Mouse (Mus musculus) neural tube, embryonic 15.5 days (tissue): ENCODE results near the gene Clca1. TPM values are rescaled to one million over a fixed set of nuclear protein-coding genes. Genes with fewer than 3 reads are reported as not detected.
"Not testable (repeated sequence)": the region's sequence is repeated elsewhere in the genome, so short reads cannot be mapped to it uniquely, and the experiment has no call there.

Experiments
- ATAC-seq: fragments of 200-750 bp; cut with Nextera tagmentation; 2 replicates; pipeline ENCODE4 v1.8.0; 2017; ENCODE audit warnings: mild to moderate bottlenecking, moderate TSS enrichment, moderate library complexity; ENCODE audit not compliant: low FRiP score
- H3K27ac ChIP-seq: fragments of 300-500 bp; sonication (generic); replicated peaks from 2 replicates; pipeline ENCODE4 v1.5.1; 2015; ENCODE audit warnings: mild to moderate bottlenecking, inconsistent platforms
- H3K27me3 ChIP-seq: fragments of 300-500 bp; sonication (generic); replicated peaks from 2 replicates; pipeline ENCODE4 v1.6.1; 2015; ENCODE audit warnings: inconsistent platforms
- H3K36me3 ChIP-seq: fragments of 300-500 bp; sonication (generic); 2 replicates; pipeline ENCODE4 v1.6.1; 2015; ENCODE audit warnings: inconsistent platforms
- H3K4me1 ChIP-seq: fragments of 300-500 bp; sonication (generic); 2 replicates; pipeline ENCODE4 v1.6.1; 2015; ENCODE audit warnings: inconsistent platforms
- H3K4me2 ChIP-seq: fragments of 300-500 bp; sonication (generic); 2 replicates; pipeline ENCODE4 v1.6.1; 2015; ENCODE audit warnings: inconsistent platforms, mild to moderate bottlenecking, moderate library complexity
- H3K4me3 ChIP-seq: fragments of 300-500 bp; sonication (generic); replicated peaks from 2 replicates; pipeline ENCODE4 v1.5.1; 2015; ENCODE audit warnings: mild to moderate bottlenecking, inconsistent platforms
- H3K9ac ChIP-seq: fragments of 300-500 bp; sonication (generic); replicated peaks from 2 replicates; pipeline ENCODE4 v1.6.1; 2015; ENCODE audit warnings: mild to moderate bottlenecking, inconsistent platforms
- H3K9me3 ChIP-seq: fragments of 300-500 bp; sonication (generic); replicated peaks from 2 replicates; pipeline ENCODE4 v1.6.1; 2016; ENCODE audit warnings: inconsistent platforms
- WGBS: fragments of 180-500 bp; shearing (Covaris S2); methylation state at CpG from one replicate; pipeline ENCODE4 v1.1.7; 2015; ENCODE audit warnings: mixed read lengths; 5-methylcytosine and 5-hydroxymethylcytosine counted together
- polyA plus RNA-seq: library from polyadenylated mRNA; unstranded; fragments of >200 nt; fragmentation: Nextera tagmentation; extraction: Ambion mirVana; gene quantifications from 2 replicates; pipeline ENCODE4 v1.2.1, GENCODE M21; 2015

Clca1 gene
- 0.47 TPM in 1 of 2 replicates, not detected in the other for polyA plus RNA-seq

- H3K27me3 ChIP-seq = no peaks in the 10 kb centered on the region
- H3K4me3 ChIP-seq = no peak within 1 kb of the TSS
- H3K9me3 ChIP-seq = no peaks in the 10 kb centered on the region
- no peaks in the 10 kb centered on the region for H3K36me3 ChIP-seq
- no peak within 1 kb of the TSS for H3K9ac ChIP-seq
- no peak within 1 kb of the TSS for H3K27ac ChIP-seq
- no peak for ATAC-seq
- H3K4me2 ChIP-seq = no peak within 1 kb of the TSS
- H3K4me1 ChIP-seq = no peaks in the 10 kb centered on the region
Measured at GRCm38 (mm10) chr3:145032676-145033075, at the start of gene Clca1. Gene Clca1, minus strand, starts transcription at chr3:145032776.

- WGBS = 80% methylated on average over 8 of the region's 8 CpGs
- ATAC-seq = no peak
- no peak overlapping the region for H3K4me2 ChIP-seq
- H3K9me3 ChIP-seq = no peaks in the 10 kb centered on the region
- H3K9ac ChIP-seq = no peak overlapping the region
- H3K27me3 ChIP-seq = no peaks in the 10 kb centered on the region
- no peaks in the 10 kb centered on the region for H3K4me1 ChIP-seq
- no peaks in the 10 kb centered on the region for H3K36me3 ChIP-seq
- no peak overlapping the region for H3K4me3 ChIP-seq
- no peak overlapping the region for H3K27ac ChIP-seq
Measured at GRCm38 (mm10) chr3:145080904-145081303, 48.3 kb upstream of the Clca1 start.

DNA sequence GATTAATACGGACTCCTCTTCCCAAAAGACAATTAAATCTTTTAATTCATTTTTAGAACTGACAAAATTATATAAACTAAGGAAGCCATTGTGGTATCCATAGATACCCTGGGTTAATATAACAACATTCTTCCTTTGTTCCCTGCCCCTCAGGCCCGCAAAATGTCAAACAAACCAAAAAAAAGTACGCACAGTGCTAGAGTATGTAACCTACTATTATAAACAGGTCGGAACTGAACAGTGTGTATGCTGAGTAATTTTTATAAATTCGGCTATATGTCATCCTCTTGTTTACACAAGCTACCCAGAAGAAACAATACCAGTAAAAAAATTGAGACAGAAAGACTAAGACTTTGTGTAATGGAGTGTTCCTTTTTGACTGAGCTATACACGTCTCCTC is 45.8 kb upstream of the Clca1 start:
- no peak for ATAC-seq
- Histone ChIP-seq H3K9ac (no peak overlapping the region), H3K9me3 (no peaks in the 10 kb centered on the region), H3K27me3 (no peaks in the 10 kb centered on the region), H3K27ac (no peak overlapping the region), H3K4me3 (no peak overlapping the region), H3K36me3 (no peaks in the 10 kb centered on the region), H3K4me2 (no peak overlapping the region), H3K4me1 (no peaks in the 10 kb centered on the region)
- WGBS = 83% methylated on average over 6 of the region's 6 CpGs

- no peak overlapping the region for H3K9ac ChIP-seq
- H3K27ac ChIP-seq = no peak overlapping the region
- no peaks in the 10 kb centered on the region for H3K36me3 ChIP-seq
- no peak overlapping the region for H3K4me2 ChIP-seq
- no peaks in the 10 kb centered on the region for H3K27me3 ChIP-seq
- ATAC-seq = no peak
- no peak overlapping the region for H3K4me3 ChIP-seq
- WGBS = 90% methylated on average over 3 of the region's 3 CpGs
- no peaks in the 10 kb centered on the region for H3K9me3 ChIP-seq
- no peaks in the 10 kb centered on the region for H3K4me1 ChIP-seq
Measured at GRCm38 (mm10) chr3:145072339-145072738, 39.8 kb upstream of the Clca1 start.

DNA sequence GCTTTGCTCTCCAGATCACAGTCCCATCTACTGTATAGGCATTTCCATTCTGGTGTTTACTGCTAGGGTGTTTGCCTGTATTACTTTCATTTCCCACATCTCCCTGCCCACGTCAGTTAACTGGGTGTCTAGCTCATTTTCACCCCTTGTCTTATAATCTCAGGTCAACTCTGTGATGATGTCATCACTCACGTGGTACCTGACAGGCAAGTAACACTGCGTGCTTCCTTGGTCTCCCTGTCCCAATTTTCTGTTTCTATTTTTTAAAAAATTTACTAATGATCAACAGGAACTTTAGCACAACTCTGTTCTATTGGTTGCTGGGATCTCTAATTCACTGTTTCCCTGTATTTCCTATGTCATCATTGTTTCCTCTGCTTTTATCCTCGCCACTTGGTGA is 36.4 kb upstream of the Clca1 start:
- Histone ChIP-seq H3K4me3 (no peak overlapping the region), H3K27ac (no peak overlapping the region), H3K4me2 (no peak overlapping the region), H3K9ac (no peak overlapping the region), H3K36me3 (no peaks in the 10 kb centered on the region), H3K4me1 (no peaks in the 10 kb centered on the region), H3K9me3 (no peaks in the 10 kb centered on the region), H3K27me3 (no peaks in the 10 kb centered on the region)
- no peak for ATAC-seq
- 86% methylated on average over 4 of the region's 4 CpGs for WGBS

DNA sequence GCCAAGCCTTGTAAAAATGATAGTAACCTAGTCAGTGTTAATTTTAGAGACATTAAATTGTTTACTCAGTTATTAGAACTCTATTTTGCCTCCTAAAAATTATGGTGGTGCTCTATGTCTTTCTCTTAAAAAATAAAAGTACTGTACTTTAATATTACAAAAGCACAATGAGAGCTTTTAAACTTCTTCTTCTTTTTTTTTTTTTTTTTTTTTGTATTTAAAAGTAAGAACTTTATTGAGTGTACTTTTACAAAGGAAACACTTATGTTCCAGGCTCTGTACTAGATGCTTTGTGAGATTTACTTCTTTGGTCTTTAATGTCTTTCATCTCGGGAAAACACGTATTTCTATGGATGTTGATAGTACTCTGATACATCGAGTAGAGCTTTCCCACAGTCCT is 22.6 kb upstream of the Clca1 start:
- ATAC-seq, H3K4me3 ChIP-seq, H3K27me3 ChIP-seq, H3K4me1 ChIP-seq, H3K27ac ChIP-seq, H3K4me2 ChIP-seq, H3K36me3 ChIP-seq, H3K9ac ChIP-seq, H3K9me3 ChIP-seq: not testable (repeated sequence)
- WGBS = 89% methylated on average over 3 of the region's 3 CpGs

GRCm38 (mm10) chr3:145049820-145050219 is 17.2 kb upstream of the Clca1 start:
- Histone ChIP-seq H3K4me1 (no peaks in the 10 kb centered on the region), H3K4me3 (no peak overlapping the region), H3K27ac (no peak overlapping the region), H3K9ac (no peak overlapping the region), H3K36me3 (no peaks in the 10 kb centered on the region), H3K4me2 (no peak overlapping the region), H3K27me3 (no peaks in the 10 kb centered on the region), H3K9me3 (no peaks in the 10 kb centered on the region)
- ATAC-seq = no peak
- 79% methylated on average over 3 of the region's 3 CpGs for WGBS

DNA sequence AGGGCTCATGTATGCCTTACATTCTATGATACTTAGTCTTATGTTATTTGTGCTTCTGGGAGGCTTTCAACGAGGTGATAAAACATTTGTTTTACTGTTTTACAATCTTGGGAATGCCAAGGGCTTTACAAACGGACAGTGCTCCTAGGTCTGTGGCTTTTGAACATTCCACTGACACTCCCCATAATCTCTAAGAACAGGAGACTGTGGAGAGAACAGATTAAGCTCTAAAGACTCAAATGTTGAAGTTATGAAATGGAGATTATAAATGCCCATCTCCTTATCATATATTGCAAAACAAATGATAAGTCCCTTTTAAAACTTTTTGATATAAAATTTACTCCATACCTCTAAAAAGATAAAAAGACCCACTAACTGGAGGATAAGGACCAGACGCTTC is 6.2 kb upstream of the Clca1 start:
- ATAC-seq = no peak
- H3K36me3 ChIP-seq = no peaks in the 10 kb centered on the region
- no peaks in the 10 kb centered on the region for H3K4me1 ChIP-seq
- H3K4me3 ChIP-seq = no peak overlapping the region
- no peaks in the 10 kb centered on the region for H3K27me3 ChIP-seq
- WGBS = 52% methylated on average over 3 of the region's 3 CpGs
- H3K9ac ChIP-seq = no peak overlapping the region
- H3K27ac ChIP-seq = no peak overlapping the region
- H3K4me2 ChIP-seq = no peak overlapping the region
- no peaks in the 10 kb centered on the region for H3K9me3 ChIP-seq

GRCm38 (mm10) chr3:145028036-145028435 is 4.5 kb downstream of the Clca1 start:
- no peak overlapping the region for H3K9ac ChIP-seq
- H3K4me3 ChIP-seq = no peak overlapping the region
- no peaks in the 10 kb centered on the region for H3K36me3 ChIP-seq
- no peaks in the 10 kb centered on the region for H3K27me3 ChIP-seq
- no peaks in the 10 kb centered on the region for H3K9me3 ChIP-seq
- no peaks in the 10 kb centered on the region for H3K4me1 ChIP-seq
- ATAC-seq = no peak
- no peak overlapping the region for H3K4me2 ChIP-seq
- no peak overlapping the region for H3K27ac ChIP-seq
- 85% methylated on average over 3 of the region's 3 CpGs for WGBS

GRCm38 (mm10) chr3:145026750-145027149 is 5.8 kb downstream of the Clca1 start:
- no peaks in the 10 kb centered on the region for H3K4me1 ChIP-seq
- no peak for ATAC-seq
- H3K4me2 ChIP-seq = no peak overlapping the region
- H3K4me3 ChIP-seq = no peak overlapping the region
- no peaks in the 10 kb centered on the region for H3K36me3 ChIP-seq
- 29% methylated on average over 3 of the region's 3 CpGs for WGBS
- H3K9ac ChIP-seq = no peak overlapping the region
- H3K27me3 ChIP-seq = no peaks in the 10 kb centered on the region
- no peak overlapping the region for H3K27ac ChIP-seq
- H3K9me3 ChIP-seq = no peaks in the 10 kb centered on the region

GRCm38 (mm10) chr3:145017807-145018206 is 14.8 kb downstream of the Clca1 start:
- no peaks in the 10 kb centered on the region for H3K9me3 ChIP-seq
- no peak for ATAC-seq
- 58% methylated on average over 3 of the region's 3 CpGs for WGBS
- no peaks in the 10 kb centered on the region for H3K27me3 ChIP-seq
- no peak overlapping the region for H3K9ac ChIP-seq
- no peaks in the 10 kb centered on the region for H3K4me1 ChIP-seq
- no peak overlapping the region for H3K4me2 ChIP-seq
- no peak overlapping the region for H3K4me3 ChIP-seq
- no peaks in the 10 kb centered on the region for H3K36me3 ChIP-seq
- H3K27ac ChIP-seq = no peak overlapping the region

GRCm38 (mm10) chr3:145004422-145004821 is 28.2 kb downstream of the Clca1 start:
- no peak overlapping the region for H3K4me3 ChIP-seq
- no peaks in the 10 kb centered on the region for H3K36me3 ChIP-seq
- no peaks in the 10 kb centered on the region for H3K27me3 ChIP-seq
- no peaks in the 10 kb centered on the region for H3K4me1 ChIP-seq
- no peak overlapping the region for H3K27ac ChIP-seq
- 40% methylated on average over 5 of the region's 5 CpGs for WGBS
- H3K9me3 ChIP-seq = no peaks in the 10 kb centered on the region
- H3K9ac ChIP-seq = no peak overlapping the region
- ATAC-seq = no peak
- no peak overlapping the region for H3K4me2 ChIP-seq

DNA sequence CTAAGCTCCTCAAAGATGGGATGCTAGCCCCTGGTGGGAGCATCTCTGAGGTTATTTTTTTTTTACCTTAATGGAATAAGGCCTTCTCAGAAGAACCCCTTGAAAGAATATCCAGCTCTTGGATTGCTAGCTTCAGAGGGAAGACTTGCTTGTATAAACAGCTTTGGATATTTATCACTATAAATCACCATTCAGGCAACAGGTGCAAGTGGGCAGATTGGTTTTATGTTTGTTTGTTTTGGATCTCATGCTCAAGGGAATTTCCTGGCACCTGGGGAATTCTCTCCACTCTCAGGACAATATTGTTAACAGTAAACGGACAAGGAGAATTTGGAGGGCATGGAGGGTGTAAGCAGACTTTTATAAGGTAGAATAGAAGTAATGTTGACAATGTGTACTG is 31.7 kb downstream of the Clca1 start:
- H3K4me3 ChIP-seq = no peak overlapping the region

More for the DNA sequence above, 31.7 kb downstream of the Clca1 start:
- Histone ChIP-seq H3K4me2 (no peak overlapping the region), H3K9ac (no peak overlapping the region), H3K27me3 (no peaks in the 10 kb centered on the region), H3K36me3 (no peaks in the 10 kb centered on the region), H3K9me3 (no peaks in the 10 kb centered on the region), H3K4me1 (no peaks in the 10 kb centered on the region), H3K27ac (no peak overlapping the region)
- WGBS = 78% methylated on average over 1 of the region's 1 CpGs
- no peak for ATAC-seq
